ENCODE assay signal across 8 mouse cellular contexts in the genomic region with DNA sequence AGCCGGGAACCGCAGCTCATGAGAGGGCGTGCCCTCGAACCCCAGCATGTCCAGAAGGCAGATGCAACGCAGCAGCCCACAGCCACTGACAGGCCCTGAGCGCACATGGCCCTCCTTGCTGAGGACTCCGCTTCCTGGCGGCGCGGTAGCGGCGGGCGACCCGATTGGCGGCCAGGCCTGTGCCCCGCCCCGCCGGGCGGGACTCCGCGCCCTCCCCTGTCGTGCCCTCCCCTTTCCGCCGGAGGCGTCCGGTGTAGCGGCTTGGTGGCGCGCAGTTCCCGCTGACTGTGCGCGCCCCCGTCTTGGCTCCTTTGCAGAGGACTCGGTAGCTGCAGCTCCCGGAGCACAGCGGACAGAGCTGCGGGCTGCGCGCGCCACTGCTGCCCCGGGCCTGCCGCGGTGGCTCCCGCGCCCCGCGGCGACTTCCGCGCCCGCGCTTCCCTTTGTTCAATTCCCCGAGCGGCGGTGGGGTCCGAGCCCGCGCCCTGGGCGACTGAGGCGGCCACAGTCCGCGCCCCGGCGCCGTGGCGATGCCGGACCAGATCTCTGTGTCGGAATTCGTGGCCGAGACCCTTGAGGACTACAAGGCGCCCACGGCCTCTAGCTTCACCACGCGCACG.
DNase-seq lines count a peak whose midpoint lies in the region; ATAC-seq and TF ChIP-seq lines count a peak whose summit lies in the region.
"Not testable (repeated sequence)": the region's sequence is repeated elsewhere in the genome, so short reads cannot be mapped to it uniquely, and the experiment has no call there.

No protein-coding gene starts in this region.

- not testable (repeated sequence) for H3K27ac ChIP-seq in ES-E14 (ENCODE audit: insufficient read depth, low read depth, low read length, poor library complexity, severe bottlenecking); gastrocnemius, adult 2 months; hindbrain, embryonic 13.5 days; liver, embryonic 15.5 days (replicated peaks); neural tube, embryonic 12.5 days; stomach, postnatal 0 days (replicated peaks)

- in situ Hi-C loops in ES-E14 (cut with MboI; ENCODE audit: low sequenced_read_pairs in 2 of 2, unreplicated experiment in 2 of 2): not testable (repeated sequence)

- WGBS in hindbrain, embryonic 13.5 days: 12% methylated on average over 51 of the region's 75 CpGs
- 2% methylated on average over 69 of the region's 75 CpGs for WGBS in liver, embryonic 15.5 days (ENCODE audit: insufficient replicate concordance)
- 4% methylated on average over 71 of the region's 75 CpGs for WGBS in neural tube, embryonic 12.5 days
- 9% methylated on average over 58 of the region's 75 CpGs for WGBS in stomach, postnatal 0 days

- not testable (repeated sequence) for H3K27me3 ChIP-seq in hindbrain, embryonic 13.5 days; liver, embryonic 15.5 days; neural tube, embryonic 12.5 days (replicated peaks); stomach, postnatal 0 days (ENCODE audit: control insufficient read depth, insufficient read depth, low read length)

- peak overlapping the region; percentile 43 for H3K4me2 ChIP-seq in hindbrain, embryonic 13.5 days
- peak overlapping the region; percentile 62 for H3K4me2 ChIP-seq in liver, embryonic 15.5 days
- peak overlapping the region; percentile 48 for H3K4me2 ChIP-seq in neural tube, embryonic 12.5 days (replicated peaks)
- peak overlapping the region; percentile 25; the same call in 1 of the 2 replicates for H3K4me2 ChIP-seq in stomach, postnatal 0 days (replicated peaks; ENCODE audit: low read depth)

- not testable (repeated sequence) for H3K4me1 ChIP-seq in ES-E14 (ENCODE audit: control insufficient read depth in 2 of 2, insufficient read depth in 2 of 2, low read length in 2 of 2, poor library complexity in 1 of 2); hindbrain, embryonic 13.5 days (replicated peaks); liver, embryonic 15.5 days (replicated peaks); neural tube, embryonic 12.5 days; stomach, postnatal 0 days (replicated peaks; ENCODE audit: control insufficient read depth, insufficient read depth)

- TF ChIP-seq CTCF in gastrocnemius, adult 2 months (IDR thresholded peaks at IDR 0.05); stomach, postnatal 0 days (IDR thresholded peaks at IDR 0.05; ENCODE audit: low read depth): not testable (repeated sequence)

- H3K4me3 ChIP-seq in ES-E14 (ENCODE audit: insufficient read depth in 1 of 2, low read depth in 1 of 2, low read length in 2 of 2, poor library complexity in 1 of 2, severe bottlenecking in 1 of 2): peak overlapping the region; percentile 61 to 70; a peak in 3 of 4 replicates
- peak overlapping the region; percentile 71 for H3K4me3 ChIP-seq in gastrocnemius, adult 2 months
- H3K4me3 ChIP-seq in hindbrain, embryonic 13.5 days: peak overlapping the region; percentile 39
- H3K4me3 ChIP-seq in liver, embryonic 15.5 days (replicated peaks): peak overlapping the region; percentile 48
- H3K4me3 ChIP-seq in neural tube, embryonic 12.5 days: peak overlapping the region; percentile 41
- peak overlapping the region; percentile 35 for H3K4me3 ChIP-seq in stomach, postnatal 0 days (ENCODE audit: low read depth, low read length)

- intact Hi-C loops in gastrocnemius, adult 2 months (cut with DNase I): not testable (repeated sequence)

- H3K36me3 ChIP-seq in ES-E14 (ENCODE audit: control insufficient read depth, insufficient read depth, low read length, poor library complexity, severe bottlenecking); hindbrain, embryonic 13.5 days; liver, embryonic 15.5 days (replicated peaks); neural tube, embryonic 12.5 days; stomach, postnatal 0 days (ENCODE audit: control insufficient read depth, insufficient read depth, low read length): not testable (repeated sequence)

- not testable (repeated sequence) for H3K9me3 ChIP-seq in ES-E14 (ENCODE audit: control insufficient read depth, insufficient read depth, low read depth, low read length); liver, embryonic 15.5 days (replicated peaks); neural tube, embryonic 12.5 days; stomach, postnatal 0 days (ENCODE audit: control insufficient read depth, low read length)
- peaks cover 15% of the 10 kb centered on the region for H3K9me3 ChIP-seq in hindbrain, embryonic 13.5 days

- TF ChIP-seq EP300 in stomach, postnatal 0 days (optimal IDR thresholded peaks at IDR 0.05): not testable (repeated sequence)

- peak overlapping the region; percentile 71 for H3K9ac ChIP-seq in ES-E14 (ENCODE audit: insufficient read depth, low read depth, low read length, poor library complexity, severe bottlenecking)
- peak overlapping the region; percentile 60 for H3K9ac ChIP-seq in hindbrain, embryonic 13.5 days
- H3K9ac ChIP-seq in liver, embryonic 15.5 days; stomach, postnatal 0 days (ENCODE audit: low read length): not testable (repeated sequence)
- H3K9ac ChIP-seq in neural tube, embryonic 12.5 days: peak overlapping the region; percentile 44

- peak; percentile 74; the same call in 1 of the 2 replicates for ATAC-seq in hindbrain, embryonic 13.5 days (ENCODE audit: low FRiP score)
- ATAC-seq in liver, embryonic 15.5 days (ENCODE audit: insufficient read depth): peak; percentile 62
- ATAC-seq in neural tube, embryonic 12.5 days (ENCODE audit: low FRiP score, low read depth): 0 out of 2 replicates have a peak, but pooled peaks have one; percentile 78
- ATAC-seq in stomach, postnatal 0 days (ENCODE audit: low FRiP score, low TSS enrichment): 0 out of 2 replicates have a peak, but pooled peaks have one; percentile 53

- peak; percentile 70 for DNase-seq in ES-E14 (ENCODE audit: low read depth, low spot score)
- peak; percentile 44 for DNase-seq in embryo, embryonic 10 days (ENCODE audit: low spot score)
- peak; percentile 70 for DNase-seq in gastrocnemius, adult 2 months
- peak; percentile 23 to 51 for DNase-seq in layer of hippocampus, adult 8-10 months (ENCODE audit: low spot score in 2 of 2)
- DNase-seq in stomach, postnatal 0 days (ENCODE audit: low spot score): peak; percentile 29
